Mouse (Mus musculus) cerebellum, postnatal 36 days (tissue): ENCODE data around the gene Ero1lb.
A peak's percentile ranks its signal among the peaks of the same experiment; 100 is the strongest.

Experiments
- DNase-seq, 2 experiments: peaks; one replicate each; pipeline ENCODE4 v3.0.0; 2021 to 2022; ENCODE audit warnings: mixed read lengths in 2 of 2

Gene Ero1lb

DNA sequence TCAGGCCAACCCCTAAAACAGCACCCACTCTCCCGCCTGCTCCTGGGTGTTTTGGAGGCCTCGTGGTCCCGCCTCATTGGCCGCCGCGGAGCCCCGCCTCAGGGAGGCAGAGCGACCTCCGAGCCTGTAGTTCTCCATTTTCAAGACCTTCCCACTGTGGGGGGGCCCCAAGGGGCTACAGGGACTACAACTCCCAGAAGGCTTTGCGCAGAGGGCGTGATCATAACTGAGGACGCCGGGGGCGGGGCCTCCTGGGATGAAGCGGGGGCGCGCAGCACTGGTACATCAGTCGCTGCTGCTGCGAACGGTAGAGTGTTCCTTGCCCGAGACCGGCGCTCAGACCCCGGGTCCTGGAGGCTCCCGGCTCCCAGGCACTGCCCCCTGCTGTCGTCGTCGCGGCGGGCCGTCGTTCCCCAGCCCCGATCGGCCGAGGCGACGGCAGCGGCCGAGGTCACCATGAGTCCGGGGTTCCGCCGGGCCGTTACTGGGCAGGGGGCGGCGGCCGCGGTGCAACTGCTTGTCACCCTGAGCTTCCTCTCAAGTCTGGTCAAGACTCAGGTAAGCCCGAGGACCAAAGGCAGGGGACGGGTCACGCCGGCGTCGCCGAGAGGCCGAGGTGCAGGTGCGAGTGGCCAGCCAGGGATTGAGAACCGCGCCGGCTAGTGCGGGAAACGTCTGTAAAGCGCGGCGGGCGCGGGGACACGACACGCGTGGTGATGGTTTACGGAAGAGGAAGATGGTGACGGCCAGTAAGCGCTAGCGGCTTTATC, at the start of gene Ero1lb:
TSS of gene Ero1lb (plus strand) at position 254 of the 770 bp plus-strand sequence.
- DNase-seq = peak; percentile 99

DNA sequence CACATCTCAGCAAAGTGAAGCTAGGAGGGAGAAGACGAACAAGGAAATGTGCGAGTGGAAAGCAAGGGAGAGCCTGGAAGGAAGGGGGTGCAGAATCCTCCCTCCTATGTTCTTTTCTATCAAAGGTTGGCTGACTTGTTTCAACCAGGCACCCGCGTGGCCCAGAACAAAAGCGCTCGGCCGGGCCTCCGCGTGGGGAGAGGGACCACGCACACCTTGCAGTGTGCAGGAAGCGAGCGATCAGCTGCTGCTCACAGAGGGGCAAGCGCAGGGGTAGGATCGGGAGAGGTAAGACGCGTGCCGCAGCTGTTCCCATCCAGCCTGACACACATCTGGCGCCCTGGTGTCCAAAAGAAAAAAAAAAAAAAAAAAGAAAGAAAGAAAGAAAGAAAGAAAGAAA, 46.3 kb upstream of the Ero1lb start:
- DNase-seq = no peak

DNA sequence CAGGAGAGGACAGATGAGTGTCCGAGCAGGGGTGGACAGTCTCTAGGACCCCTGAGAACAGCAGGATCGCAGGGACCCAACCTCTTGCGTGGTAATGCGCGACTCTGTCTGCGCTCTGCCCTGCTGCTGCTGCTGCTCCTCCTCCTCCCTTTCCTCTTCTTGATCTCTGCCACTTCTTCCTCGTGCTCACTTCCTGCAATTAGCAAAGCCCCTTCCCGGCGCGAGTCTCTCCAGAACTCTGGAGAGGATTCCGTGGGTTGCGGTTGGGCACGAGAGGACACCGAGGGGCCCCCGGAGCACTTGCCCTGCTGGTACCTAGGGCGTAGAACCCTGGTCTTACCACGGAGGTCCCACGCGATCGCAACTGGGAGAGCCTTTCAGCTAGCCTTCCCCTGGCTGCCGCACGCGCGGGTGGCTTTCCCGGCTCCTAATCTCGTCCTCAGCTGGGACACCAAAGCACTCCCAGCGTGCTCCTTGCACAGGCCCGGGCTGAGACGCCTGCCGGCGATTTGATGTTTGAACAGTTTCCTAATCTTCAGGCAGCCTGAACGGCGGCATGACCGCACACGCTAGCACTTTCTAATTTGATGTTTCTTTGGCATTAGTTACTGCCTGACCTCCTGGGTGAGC, 45.6 kb upstream of the Ero1lb start, which contains the start of gene Edaradd:
TSS of gene Edaradd (minus strand) at position 484 of the 630 bp plus-strand sequence.
- DNase-seq = peak; percentile 13 to 15

DNA sequence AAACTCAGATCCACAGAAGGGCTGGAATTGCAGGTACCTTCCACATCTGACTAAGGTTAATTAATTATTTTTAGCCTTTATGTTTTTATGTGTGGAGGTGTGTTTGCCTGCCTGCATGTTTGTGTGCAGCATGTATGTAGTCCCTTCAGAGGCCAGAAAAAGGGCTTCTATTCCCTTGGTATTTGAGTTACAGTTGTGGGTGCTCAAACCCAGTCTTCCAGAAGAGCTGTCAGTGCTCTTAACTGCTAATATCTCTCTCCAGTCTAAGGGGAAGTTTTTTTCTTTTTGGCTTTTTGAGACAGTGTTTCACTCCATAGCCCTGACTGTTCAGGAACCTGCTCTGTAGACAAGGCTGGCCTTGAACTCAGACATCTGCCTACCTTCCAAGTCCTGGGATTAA, 43.3 kb upstream of the Ero1lb start:
- DNase-seq = no peak

DNA sequence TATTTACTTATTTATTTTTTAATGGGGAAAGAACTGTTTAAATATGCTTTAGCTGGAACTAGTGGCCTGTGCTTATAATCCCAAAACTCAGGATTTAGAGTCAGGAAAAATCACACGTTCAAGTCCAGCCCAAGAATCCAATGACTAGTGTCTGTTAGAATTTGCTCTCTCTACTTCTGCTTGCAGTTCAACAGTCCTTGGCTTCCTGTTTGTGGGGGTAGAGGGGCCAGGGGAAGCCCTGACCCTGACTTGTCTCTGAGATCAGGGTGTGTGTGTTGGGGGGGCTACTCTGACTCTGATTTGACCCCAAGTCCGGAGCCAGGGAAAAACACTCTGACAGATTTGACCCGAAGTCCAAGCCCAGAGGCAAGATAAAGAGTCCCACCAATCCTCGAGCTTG, 40.0 kb upstream of the Ero1lb start:
- DNase-seq = no peak

DNA sequence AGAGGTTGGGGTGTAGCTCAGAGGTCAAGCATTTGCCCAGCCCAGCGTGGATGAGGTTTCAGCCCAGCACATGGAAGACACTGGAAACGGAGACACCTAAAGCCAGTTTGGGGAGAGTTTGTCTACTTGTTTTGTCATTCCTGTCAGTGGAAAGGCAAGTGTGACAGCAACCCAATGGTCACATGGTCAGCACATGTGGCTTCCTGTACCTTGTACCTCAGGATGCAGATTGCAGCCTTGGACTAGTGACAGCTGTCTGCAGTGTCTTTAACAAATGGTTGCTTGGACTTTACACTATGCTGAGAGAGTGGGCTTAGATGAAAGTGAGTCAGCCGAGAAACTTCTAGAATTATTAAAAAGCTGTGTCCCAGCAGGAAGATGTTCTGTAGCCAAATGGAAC, 31.0 kb upstream of the Ero1lb start:
- no peak for DNase-seq

DNA sequence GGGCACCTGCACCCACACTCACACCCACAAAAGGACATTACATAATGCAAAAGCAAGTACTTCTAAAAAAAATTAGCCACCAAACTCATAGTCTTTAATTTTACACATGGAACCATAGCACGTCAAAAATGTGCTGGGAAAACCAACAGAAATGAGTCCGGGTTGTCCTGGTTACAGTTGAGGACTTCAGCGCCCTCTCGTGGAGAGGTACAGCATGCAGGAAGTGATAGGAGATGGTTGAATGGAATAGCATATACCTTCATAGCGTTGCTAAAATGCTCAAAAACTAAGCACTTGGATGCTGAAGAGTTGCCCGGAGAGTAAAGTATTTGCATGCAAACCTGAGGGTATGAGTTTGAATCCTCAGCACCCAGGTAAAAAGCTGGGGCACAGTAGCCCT, 27.7 kb upstream of the Ero1lb start:
- peak in 1 of 2 experiments; percentile 16 for DNase-seq

DNA sequence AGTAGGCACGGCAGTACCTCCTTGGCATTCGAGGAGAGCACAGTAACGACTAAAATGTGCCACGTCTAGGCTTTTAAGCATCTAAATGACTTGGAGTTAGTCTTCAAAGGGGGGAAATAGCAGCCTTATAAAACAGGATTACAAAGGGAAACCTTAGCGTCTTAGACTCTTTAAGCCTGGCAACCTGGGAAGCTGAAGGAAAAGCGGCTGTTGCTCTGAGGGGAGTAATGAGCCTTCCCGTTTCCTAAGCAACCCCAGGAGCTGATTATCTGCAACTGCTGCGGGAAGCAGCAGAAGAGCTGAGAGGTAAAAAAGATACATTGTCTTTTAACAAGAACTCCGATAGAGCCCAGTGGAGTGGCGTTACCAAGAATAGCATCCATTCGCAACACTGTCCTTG, 26.0 kb upstream of the Ero1lb start:
- DNase-seq = no peak

DNA sequence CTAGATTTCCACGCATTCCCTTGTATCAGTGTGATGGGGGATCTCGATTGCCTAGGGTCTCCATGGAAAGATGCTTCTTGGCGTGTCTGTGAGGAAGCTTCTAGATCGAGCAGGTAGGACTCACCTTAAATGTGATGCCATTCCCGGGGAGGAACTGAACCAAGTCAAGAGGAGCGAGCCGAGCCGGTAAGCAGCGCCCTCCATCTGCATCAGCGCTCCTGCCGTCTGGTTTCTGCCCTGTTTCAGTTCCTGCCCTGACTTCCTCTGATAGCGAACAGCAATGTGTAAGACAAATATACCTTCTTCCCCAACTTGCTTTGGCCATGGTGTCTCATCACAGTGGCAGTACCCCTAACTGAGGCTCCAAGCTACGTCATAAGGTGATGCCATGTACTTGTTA, 25.6 kb upstream of the Ero1lb start:
- no peak for DNase-seq

DNA sequence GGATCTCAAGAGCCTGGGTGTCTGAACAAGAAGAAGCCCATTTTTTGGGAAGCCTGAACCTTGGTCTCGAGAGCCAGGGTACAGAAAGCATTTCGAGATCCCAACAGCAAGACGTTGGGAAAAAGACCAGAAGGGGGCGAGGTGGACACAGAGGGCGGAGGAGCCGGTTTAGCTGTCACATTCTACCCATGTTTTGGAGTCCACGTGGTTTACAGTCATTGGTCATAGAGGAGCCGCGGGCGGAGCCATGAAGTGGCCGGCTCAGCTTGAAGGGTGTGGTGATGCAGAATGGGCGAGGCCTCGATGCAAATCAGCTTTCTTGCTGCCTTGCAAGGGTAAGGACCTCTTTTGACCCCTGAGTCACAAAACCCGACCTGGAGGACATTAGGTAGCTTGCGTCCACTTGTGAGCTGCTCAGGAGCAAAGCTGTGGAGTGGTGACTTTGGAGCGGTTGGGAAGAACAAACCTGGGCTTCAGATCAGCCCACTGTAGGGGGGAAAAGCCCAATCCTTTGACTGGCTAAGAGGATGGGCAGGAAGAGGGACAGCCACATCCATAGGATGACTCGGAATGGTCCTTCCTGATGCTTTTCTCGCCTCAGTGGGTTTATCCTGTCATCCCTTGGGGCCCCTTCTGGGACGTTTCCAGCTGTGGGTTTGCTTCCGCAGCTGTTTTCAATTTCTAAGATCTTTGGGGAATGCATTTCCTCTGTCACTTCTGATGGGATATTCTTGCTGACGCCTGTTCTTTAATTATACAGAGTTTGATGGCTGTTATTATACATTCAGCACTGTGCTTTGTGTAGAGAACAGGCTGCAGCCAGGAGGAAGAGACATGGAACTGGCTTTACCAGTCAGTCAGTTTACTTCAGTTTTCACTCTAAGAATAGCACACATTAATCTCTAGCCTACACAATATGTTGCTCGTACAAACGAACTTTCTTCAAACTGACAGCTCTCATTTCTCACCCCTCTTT, 23.4 kb upstream of the Ero1lb start:
- DNase-seq = peak; percentile 7 to 11

DNA sequence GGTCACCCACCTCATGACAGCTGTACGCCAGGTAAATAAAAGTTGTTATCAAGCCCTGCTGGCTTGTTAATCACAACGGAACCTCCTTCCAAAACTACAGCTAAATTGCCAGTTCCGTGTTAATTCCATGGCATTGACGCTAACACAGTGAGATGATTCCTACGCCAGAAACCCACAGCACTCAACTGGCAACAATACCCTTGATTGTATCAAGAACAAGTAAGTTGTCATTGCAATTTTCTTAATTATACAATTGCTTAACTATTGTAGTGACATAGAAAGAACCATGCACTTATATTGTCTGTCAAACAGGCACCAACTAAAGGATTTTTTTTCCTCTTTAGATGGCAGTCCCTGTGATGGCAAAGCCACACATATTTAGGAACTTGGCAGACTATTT, 22.4 kb upstream of the Ero1lb start:
- DNase-seq = no peak

DNA sequence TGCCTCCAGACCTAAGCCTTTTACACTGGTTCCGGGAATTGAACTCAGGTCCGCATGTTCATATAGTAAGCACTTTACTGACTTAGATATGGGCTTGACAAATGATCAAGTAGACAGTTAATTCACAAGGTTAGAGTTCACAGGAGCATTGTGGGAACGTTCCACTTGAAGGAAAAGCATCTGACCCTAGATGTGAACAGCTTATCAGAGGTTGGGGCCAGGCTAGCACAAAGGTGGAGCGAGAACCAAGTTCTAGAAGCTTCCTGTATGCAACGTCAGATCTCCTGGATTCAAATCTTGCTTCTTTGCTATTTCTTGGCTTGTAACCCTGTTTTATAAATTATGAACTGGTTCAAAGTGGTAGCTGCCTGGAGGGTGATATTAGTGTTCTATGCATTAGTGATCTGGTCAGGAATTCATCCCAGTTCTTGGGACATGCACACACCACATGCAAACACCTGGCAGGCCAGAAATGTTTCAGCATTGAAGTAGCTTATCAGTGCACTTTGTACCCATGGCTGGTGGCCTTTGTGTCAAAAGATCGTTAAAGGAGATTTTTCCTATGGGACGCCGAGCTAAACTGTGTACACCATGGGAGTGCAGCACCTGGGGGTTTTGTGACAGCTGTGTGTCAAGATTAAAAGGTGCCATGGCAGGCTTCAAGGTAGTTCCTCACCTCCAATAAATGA, 21.6 kb upstream of the Ero1lb start:
- DNase-seq = no peak

DNA sequence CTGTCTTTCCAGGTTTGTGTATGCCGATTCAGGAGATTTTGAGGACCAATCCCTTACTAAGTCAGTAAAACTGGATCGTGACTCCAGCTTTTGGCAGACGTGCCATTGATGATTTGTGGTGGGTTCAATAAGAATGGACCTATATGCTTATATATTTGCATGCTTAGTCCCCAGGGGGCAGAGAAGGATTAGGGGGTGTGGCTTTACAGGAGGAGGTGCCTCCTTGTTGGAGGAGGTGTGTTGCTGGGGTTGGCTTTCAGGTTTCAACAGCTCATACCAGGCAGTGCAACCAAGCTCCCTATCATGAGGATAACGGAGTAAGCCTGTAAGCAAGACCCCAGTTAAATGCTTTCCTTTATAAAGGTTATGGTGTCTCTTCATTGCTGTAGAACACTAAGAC, 11.5 kb upstream of the Ero1lb start:
- DNase-seq = no peak

DNA sequence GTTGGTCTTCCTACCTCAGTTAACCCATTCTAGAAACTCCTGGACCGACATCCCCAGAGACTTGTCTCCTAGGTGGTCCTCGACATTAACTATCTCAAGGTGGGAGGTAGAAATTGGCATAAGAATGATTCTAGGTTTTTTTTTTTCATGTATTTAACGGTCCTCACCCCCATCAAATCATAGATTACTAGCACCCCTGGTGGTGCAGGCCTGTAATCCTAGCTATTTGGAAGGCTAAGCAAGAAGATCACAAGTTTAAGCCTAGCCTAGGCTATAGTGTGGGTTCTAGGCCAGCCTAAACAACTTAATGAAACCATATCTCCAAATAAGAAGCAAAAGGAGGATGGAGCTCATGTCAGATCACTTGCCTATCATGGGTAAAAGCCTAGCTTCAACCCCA, 6.6 kb upstream of the Ero1lb start:
- DNase-seq = no peak

DNA sequence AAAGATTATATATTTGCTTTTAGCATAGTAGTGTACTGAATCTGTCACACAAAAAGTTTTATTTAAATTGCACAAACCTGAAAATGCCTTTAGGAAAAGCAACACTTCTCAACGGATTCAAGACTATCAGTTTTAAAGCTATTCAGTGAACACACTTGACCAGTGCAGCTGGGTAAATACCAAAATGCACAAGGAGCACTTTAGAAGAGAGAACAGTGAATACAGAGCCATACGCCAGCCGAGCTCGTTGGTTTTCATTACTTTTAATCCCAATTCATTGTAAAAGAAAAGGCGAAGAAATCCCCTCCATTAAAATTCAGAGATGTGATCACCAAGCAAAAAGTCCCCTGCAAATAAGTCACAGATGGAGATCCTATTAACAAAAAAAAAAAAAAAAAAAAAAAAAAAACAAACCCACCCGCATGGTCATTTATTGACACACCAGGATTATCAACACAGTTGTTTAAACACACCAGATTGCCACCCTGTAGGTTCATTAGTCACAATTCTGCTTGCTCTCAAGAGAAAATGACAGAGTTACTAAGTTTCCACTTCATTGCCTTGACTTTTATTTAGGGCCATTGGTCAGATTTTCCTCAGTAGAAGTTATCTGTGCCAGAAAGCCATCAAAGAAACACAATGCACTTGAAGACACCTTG, 6.1 kb upstream of the Ero1lb start:
- no peak for DNase-seq

DNA sequence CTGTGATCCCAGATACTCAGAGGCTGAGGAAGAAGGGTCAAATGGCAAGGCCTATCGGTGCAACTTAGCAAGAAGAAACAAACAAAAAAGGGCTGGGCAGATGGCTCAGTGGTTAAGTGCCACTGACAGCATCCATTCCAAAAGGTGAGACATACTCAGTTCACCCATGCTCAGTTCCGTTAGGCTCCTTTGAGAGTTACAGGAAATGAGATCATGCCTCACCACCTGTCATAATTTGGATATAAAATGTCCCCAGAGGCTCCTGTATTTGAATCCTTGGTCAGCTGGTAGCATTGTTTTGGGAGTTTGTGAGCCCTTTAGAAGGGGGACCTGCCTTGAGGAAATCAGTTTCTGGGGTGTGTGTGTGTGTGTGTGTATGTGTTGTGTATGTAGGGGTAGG, 3.9 kb upstream of the Ero1lb start:
- no peak for DNase-seq

DNA sequence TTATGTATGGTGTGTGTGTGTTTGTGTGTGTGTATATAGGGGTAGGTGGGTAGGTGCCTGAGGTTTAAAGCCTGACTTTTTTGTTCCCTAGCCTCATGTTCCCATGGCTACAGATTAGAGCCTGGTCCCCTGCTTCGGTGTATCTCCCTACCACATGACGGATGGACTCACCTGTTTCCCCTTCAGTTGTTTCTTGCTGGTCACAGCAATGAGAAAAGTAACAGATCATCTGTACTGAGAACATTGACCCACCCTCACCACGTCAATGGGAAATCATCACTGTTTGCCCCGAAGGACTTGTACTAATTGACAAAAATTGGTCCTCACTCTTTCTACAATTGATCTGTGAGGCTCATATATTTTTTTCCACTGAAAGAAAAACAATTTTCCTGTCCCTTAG, 3.4 kb upstream of the Ero1lb start:
- no peak for DNase-seq

DNA sequence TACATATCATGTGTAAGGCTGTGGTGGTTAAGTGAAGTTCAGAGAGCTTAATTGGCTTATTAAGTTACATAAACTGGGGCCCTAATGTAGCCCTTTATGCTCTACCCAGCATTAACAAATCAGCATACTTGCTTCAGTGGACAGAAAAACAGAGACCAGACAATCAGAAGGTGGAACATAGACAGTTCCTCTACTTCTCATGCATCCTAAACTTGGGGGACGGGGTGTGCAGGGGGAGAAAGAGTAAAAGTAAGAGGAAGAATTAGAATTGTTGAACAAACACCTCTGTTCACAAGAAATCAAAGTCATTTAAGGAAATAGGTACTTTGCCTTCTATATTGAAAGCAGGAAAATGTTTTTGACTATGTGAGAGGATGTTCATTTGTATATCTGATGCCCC, 2.3 kb downstream of the Ero1lb start:
- no peak for DNase-seq

DNA sequence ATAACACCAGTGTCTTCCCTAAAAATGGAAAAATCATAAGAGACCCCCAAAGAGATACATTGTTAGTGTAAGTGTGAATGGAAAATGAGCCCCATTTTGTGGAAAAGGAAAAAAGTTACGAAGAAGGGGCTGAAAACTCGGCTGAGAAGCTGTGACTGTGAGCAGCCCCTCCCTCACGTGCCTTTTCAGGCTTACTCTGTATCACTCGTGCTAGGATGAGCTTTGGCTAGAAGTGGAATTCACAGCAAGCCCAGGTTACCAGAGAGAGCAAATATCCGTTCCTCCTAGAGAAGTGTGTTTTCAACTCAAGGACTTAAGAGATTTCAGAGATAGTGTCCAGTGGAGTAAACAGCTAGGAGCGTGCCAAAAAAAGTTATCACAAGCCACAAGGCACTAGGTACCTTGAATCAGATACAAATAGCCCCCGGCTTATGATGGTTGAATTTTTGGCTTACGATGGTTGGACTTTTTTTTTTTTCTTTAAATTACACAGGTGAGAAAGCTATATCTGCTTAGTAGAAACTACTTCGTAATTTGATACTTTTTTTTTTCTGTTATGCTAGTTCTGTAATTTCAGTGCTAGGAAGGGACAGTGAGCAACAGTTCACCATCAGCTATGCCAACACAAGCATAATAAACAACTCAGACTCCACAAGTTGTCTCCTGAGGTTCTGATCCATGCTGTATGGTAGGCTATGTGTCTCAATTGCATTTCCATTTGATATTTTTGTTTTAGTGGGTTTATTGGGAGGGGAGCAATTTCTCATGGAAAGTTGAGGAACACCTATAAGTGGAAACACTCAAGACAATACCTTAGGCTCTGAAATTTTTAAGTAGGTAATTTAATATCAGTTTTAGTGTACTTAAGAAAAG, 3.2 kb downstream of the Ero1lb start:
- no peak for DNase-seq

DNA sequence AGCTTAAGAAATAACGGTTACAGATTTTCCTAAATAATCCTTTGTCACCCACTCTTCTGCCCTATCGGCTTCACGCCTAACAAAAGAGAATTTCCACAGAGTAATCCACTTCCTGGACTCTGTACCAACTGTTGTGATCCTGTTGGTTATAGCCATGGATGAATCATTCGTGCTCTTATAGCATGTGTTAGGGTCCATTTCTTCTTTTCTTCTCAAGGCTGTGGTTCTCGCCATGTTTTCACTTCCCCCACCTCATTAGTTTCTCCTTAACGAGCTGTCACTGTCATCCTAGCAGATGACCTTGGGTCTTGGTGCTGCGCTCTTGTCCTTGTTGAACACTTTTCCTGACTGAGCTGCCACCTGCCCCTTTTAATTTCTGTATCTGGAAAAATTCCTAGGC, 4.1 kb downstream of the Ero1lb start:
- no peak for DNase-seq

DNA sequence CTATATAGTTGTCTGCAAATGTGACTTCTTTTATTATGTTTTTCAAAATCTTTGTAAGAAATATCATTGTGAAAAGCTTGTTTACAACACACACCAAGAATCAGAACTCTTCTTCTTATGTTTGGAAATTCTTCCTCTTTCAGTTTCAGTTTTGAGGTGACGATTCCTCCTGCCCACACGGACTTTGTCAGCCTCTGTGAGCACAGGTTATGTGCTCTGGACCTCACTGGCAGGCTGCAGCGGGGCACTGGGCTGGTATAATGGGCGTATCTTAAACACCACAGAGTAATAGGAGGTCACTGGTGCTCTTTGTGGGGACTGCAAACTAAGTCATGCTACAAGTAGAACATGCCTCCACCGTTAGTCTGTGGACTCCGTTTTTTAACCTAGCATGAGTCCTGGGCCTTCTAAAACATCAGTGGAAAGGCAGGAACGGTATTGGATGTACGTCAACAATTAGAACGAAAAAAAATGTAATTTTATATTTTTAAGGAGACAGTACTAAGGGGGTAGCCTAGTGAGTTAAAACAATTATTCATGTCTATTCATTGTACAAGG, 9.4 kb downstream of the Ero1lb start:
- DNase-seq = no peak
